Mouse (Mus musculus): ENCODE measurements at regions not wholly inside any gene's neighbourhood (a gene's known extent, or its start where the extent isn't known, plus 50 kb on each side); places are given as distances from the start of the nearest gene placed in this dataset.

- DNase-seq (ENCODE audit: low spot score in 2 of 2) = no peak
- intact Hi-C loops (cut with DNase I) = no loop called here
Observed at GRCm38 (mm10) chr13:113536306-113536705, 82.1 kb downstream of the Snx18 start.

DNA sequence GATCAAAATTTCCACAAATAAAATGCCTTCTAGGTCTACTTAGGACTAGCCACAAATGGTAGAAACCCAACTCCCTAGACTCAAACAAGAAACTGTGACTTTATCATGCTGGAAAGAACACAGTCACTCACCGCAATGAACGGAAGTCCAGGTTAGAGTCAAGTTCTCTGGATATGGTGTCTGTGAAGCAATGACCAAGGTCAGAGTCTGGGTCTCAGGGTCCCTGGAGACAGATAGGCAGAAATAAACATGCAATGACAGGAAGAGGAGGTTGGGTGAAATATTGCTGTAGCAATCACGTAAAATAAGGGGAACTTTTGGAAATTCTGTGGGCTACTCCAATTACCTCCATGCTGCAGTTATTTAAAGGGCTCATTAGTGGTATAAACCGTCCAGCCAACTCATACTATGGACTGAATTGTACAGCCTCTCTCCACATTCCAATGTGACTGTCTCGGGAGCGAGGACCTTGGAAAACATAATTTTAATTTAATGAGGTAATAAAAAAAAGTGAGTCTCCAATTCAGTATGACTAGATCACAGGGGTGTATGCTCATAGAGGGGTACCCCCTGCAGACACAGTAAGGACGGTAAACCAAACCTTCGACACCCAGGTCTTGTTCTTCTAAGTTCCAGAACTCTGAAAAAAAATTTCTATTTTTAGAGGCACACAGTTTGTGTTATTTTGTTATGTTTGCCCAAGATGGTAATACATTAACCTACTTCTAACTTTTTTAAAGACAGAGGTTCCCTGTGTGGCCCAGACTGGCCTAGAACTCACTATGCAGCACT, 83.5 kb downstream of the Snx18 start:
- intact Hi-C loops (cut with DNase I) = no loop called here
- DNase-seq (ENCODE audit: low spot score in 2 of 2) = no peak

- DNase-seq (ENCODE audit: low spot score in 2 of 2) = no peak
Observed at GRCm38 (mm10) chr13:113533884-113534445, 84.4 kb downstream of the Snx18 start.

GRCm38 (mm10) chr13:113526997-113527396, 91.4 kb downstream of the Snx18 start:
- no peak for DNase-seq (ENCODE audit: low spot score in 2 of 2)
- intact Hi-C loops (cut with DNase I) = no loop called here

More at GRCm38 (mm10) chr13:113533884-113534445, 84.4 kb downstream of the Snx18 start:
- intact Hi-C loops (cut with DNase I) = no loop called here

GRCm38 (mm10) chr13:113523503-113523902, 94.9 kb downstream of the Snx18 start:
- no peak for DNase-seq (ENCODE audit: low spot score in 2 of 2)
- intact Hi-C loops (cut with DNase I) = no loop called here

GRCm38 (mm10) chr13:113518144-113518543, 100.2 kb downstream of the Snx18 start:
- intact Hi-C loops (cut with DNase I) = no loop called here
- no peak for DNase-seq (ENCODE audit: low spot score in 2 of 2)

GRCm38 (mm10) chr13:113516102-113516501, 102.3 kb downstream of the Snx18 start:
- intact Hi-C loops (cut with DNase I) = no loop called here
- DNase-seq (ENCODE audit: low spot score in 2 of 2) = no peak

DNA sequence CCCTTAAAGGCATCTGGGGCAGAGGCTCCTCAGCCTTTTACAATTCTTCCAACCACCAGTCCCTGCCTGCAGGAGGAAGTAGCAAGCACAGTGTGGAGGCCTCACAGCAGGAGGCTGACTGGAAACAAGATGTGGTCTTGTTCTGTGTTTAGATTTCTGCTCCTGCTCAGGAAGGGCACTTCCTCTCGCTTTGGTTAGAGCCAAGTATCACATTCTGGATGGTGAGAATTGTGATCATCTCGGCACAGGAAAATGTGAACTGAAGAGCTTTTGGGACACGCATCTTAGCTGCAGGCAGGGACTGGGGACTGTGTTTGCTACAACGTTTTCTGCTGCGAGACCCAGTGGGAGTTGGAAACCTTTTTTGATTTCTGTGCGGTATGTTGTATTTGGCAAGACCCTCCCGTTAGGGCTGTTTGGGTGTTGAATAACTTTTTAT, 103.2 kb downstream of the Snx18 start:
- intact Hi-C loops (cut with DNase I) = no loop called here
- peak; percentile 15 to 24 for DNase-seq (ENCODE audit: low spot score in 2 of 2)

GRCm38 (mm10) chr13:113509403-113510185, 108.8 kb downstream of the Snx18 start:
- DNase-seq (ENCODE audit: low spot score in 2 of 2) = peak; percentile 38 to 54
- intact Hi-C loops (cut with DNase I) = no loop called here

GRCm38 (mm10) chr13:113508124-113508728, 110.1 kb downstream of the Snx18 start:
- intact Hi-C loops (cut with DNase I) = no loop called here
- DNase-seq (ENCODE audit: low spot score in 2 of 2) = no peak

DNA sequence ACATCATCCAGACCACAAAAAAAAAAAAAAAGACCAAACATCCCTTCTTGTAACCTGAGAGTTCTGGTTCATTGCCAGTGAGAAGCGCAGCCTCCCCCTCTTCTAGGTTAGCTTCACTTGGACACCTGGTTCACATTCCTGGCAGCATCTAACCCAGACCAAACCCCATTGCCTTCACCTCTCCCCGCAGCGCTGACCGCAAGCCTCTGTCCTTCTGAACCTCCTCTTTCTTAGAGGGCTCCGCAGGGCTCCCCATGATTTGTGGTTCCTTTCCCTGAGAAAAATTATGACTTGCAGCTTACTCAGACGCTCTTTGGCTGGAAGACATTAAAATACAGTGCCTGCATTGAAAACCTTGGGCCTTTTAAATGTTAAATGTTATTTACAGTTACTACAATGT, 115.8 kb downstream of the Snx18 start:
- intact Hi-C loops (cut with DNase I) = no loop called here
- DNase-seq (ENCODE audit: low spot score in 2 of 2) = no peak

DNA sequence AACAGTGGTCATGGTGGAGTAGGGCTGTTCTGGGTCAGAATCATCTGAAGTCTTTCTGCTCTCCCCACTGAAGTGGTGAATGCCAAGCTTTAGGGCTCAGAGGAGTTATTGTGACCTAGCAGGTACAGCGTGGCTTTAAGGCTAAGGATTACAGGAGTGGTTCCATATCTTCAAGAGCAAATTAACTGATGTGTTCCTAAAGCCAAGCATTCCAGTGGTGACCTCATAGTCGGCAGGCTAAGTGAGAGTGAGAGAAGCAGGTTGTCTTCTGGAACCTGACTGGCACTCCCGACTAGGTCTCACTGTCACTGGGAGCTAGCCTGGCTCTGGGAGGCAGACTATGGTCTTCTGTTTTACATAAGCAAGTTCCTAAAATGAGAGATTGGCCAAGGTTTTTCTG, 116.3 kb downstream of the Snx18 start:
- intact Hi-C loops (cut with DNase I) = no loop called here
- DNase-seq (ENCODE audit: low spot score in 2 of 2) = no peak

GRCm38 (mm10) chr13:113500373-113500990, 117.9 kb downstream of the Snx18 start:
- DNase-seq (ENCODE audit: low spot score in 2 of 2) = no peak
- intact Hi-C loops (cut with DNase I) = no loop called here

DNA sequence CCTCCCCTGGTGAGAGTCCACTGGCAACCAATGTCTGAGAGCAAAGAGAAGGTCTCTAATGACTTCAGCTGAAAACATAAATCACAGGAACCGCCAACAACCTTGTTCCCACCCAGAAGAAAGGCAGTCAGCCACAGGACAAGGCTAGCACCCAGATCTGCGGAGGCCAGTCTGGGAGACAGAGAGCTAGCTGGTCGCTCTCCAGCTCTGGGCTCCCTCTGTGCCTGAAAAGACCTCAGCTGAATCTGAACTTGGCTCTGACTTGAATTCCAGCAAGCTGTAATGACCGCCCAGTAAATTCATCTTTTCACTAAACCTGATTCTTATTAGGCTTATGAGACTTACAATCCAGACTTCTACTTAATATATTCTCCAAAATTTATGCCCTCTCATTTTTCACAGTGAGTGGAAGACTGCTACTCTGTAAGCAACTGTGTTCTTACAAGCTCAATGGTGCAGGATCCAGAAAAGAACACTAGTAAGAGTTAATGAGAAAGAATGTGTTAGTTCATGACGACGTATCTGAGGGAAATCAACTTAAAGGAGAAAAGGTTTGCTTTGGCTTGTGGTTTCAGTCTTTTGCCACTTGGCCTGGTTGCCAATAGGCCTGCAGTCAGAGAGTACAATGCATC, 119.2 kb downstream of the Snx18 start:
- intact Hi-C loops (cut with DNase I) = no loop called here
- DNase-seq (ENCODE audit: low spot score in 2 of 2) = no peak

DNA sequence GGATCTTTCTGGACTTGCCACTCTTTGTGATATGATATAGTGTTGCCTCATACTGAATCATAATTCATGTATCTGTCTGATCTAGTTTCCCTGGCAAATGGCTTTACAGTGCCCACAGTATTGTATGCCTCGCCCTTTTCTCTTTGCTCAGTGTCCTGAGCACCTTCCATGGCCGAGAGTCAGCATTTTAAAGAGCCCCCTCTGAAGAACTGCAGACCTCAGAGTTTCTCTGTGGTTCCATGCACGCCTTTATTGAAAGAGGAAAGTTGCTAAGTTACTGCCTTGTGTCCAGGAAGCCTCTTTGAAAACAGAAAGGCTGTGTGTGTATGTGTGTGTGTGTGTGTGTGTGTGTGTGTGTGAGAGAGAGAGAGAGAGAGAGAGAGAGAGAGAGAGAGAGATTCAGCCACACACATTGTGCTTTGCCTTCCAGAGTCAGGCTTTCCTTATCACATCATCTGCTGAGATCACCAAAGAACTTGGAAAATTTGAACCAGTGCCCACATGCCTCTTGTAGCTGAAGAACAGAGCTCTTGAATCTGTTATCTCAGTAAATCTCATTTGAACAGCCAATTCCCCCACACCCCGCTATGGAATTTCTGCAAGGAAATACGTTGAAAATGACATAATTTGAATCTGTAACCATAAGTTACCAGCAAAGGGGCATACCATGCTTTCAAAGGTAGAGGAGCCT, 122.6 kb downstream of the Snx18 start:
- no peak for DNase-seq (ENCODE audit: low spot score in 2 of 2)

DNA sequence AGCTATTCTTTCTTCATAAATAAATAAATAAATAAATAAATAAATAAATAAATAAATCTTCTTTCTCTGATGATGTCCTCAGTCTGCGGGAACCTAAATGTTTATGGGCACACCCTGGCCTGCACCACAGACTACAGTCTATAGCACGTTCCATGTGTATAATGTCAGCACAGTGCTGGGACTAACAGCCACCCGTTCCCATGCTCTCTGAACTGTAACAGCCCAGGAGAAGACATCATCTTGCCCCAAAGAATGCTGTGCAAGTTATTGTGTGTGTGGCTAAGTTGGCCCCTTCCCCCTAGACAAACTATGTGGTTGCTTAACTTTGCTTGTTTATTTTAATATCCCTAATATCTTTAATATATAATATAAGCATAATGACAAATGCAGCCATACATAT, 123.2 kb downstream of the Snx18 start:
- DNase-seq (ENCODE audit: low spot score in 2 of 2) = no peak
- intact Hi-C loops (cut with DNase I) = no loop called here

More for the DNA sequence above, 122.6 kb downstream of the Snx18 start:
- intact Hi-C loops (cut with DNase I) = no loop called here

DNA sequence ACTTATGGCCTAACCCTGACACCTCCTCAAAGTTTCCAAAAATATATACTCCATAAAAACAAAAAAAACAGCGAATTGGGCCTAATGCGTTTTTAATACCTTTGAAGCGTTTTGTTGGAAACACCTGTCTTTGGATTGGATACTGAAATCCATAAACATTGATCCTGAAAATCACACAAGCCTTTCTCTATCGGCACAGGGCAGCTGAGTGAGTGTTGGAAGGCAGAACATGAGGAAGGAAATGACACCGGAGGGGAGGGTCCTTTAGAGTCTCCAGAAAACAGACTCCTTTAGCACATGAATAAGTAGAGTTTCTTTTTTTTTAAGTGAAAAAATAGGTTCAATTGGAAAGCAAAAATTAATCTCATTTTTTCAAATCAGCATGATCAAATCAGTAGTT, 123.7 kb downstream of the Snx18 start:
- no peak for DNase-seq (ENCODE audit: low spot score in 2 of 2)
- intact Hi-C loops (cut with DNase I) = no loop called here

DNA sequence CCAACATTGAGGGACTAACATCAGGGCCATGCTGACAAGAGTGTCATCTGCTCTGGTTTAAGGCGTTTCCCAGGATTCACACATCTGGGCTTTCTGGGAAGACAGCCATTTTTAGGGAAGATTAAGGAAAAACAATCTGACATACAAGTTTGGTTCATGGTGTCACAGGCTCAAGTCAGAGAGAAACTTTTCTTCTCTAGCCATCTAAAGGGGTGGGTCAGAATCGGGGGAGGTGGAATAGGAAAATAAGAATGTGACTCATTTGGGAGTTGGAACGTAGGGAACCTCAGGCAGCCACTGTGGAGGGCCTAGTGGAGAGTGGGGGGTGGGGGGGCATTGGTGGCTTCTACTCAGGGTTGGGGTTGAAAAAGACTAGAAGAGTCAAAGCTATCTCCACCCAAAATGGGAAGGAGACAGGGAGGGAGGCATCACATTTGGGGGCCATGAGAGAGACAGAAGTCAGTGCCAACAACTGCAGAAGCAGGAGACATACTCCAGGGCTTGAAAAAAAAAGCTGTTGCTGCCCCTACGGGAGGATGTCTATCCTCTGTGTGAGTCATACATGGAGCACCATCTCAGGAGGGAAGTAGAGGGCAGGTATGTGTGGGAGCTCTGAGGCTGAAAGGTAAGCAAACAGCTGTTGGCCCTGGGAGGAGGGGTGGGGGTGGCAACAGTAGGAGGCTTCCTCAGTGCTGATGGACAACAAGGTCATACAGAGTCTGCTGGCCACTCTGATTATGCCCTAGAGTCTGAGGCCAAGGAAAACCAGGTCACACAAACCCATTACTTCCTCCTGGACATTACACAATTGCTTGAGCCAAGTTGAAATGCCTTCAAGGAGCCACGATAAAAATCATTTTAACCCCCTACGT, 128.2 kb downstream of the Snx18 start:
- no peak for DNase-seq (ENCODE audit: low spot score in 2 of 2)
- intact Hi-C loops (cut with DNase I) = no loop called here

All from left cerebral cortex, postnatal 36 days (tissue).